Mouse (Mus musculus) heart, adult 10 weeks (tissue): Measurements from ENCODE around the gene Cers3. TPM values are rescaled to one million over a fixed set of nuclear protein-coding genes. Genes with fewer than 3 reads are reported as not detected.

ENCODE experiments used
- polyA plus RNA-seq: library from polyadenylated mRNA; stranded (reverse); fragments of 350-450 nt; fragmentation: Illumina TruSeq; extraction: RNeasy Lipid Tissue Mini Kit (QIAGEN cat#74804); gene quantifications from one replicate; pipeline ENCODE4 v1.2.3, GENCODE M21; 2014; ENCODE audit warnings: low read depth, low replicate concordance

Gene Cers3
- not detected for polyA plus RNA-seq

DNA sequence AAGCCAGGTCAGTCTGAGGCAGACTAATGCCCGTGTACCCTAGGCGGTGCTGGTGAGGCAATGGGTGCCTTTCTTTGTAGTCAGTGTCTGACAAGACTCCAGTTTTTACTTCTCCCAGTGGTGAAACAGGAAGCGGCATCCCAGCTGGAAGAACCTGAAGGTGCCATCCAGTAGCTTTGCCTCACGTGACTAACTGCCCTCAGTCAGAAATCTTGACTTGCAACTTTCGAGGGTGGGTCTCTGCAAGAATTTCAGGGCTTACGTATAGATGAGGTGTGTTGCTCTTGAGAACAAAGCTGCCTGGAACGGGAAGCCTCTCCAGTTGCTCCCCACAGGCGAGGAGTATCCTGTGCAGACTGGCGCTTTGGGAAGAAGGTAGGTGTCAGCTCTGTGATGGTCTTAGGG is at the start of gene Cers3:
TSS of gene Cers3 (plus strand) at position 128 of the 405 bp plus-strand sequence.

DNA sequence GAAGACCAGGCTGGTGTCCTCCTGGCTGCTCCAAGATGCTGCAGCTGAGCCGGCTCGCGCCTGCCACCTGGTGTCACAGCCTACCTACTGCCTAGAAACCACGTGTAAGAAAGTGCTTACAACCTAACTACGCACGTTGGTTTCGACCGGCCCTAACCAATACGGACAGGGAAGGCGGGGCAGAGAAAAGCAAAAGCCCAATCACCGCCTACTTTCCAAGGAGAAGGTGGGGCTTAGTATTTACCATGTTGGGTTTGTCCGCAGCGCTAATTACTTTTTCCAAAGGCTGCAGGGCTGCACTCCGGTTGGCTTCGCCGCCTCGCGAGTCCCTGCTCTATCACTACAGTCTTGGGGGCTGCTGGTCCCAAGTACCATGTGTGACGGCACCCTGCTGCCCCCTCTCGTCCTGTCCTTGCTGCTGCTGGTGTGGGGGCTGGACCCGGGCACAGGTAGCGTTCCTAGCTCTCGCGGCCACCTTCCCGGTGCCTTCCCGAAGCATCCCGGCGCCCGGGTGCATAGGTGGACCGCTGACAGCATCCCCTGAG is 96.2 kb downstream of the Cers3 start, which contains the start of gene Adamts17:
TSS of gene Adamts17 (plus strand) at position 273 of the 545 bp plus-strand sequence.

Other genes starting within 250 kb of the Cers3 start
- 4.7 TPM for gene Asb7, start 53.9 kb upstream of the Cers3 start, polyA plus RNA-seq
- 5.6 TPM for gene Lins1, start 53.6 kb upstream of the Cers3 start, polyA plus RNA-seq
- 1.3 TPM for gene Adamts17, start 96.2 kb downstream of the Cers3 start, polyA plus RNA-seq